Mouse (Mus musculus): ENCODE results near the gene Nagpa.
A peak's percentile ranks its signal among the peaks of the same experiment; 100 is the strongest.

The Nagpa gene

DNA sequence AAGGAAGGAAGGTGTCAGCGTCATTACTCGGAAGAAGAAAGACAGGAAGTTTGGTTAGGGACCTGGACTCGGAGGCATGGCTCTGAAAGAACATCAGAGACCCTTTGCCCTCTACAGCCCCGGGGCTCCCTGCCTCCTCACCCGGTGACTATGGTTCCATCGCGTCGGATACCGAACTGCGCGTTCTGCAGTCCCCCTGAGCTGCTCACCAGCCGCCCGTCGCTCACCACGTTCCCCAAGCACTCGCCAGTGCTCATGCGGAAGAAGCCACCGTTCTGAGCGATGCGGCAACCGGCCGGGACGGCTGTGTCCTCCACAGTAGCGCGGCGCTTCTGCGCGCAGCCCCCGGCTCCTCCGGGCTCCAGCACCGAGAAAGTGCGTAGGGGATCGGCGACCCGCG is 612 bp downstream of the Nagpa start:
- peak; percentile 39 for DNase-seq (ENCODE audit: extremely low read depth, insufficient read length, low spot score)

DNA sequence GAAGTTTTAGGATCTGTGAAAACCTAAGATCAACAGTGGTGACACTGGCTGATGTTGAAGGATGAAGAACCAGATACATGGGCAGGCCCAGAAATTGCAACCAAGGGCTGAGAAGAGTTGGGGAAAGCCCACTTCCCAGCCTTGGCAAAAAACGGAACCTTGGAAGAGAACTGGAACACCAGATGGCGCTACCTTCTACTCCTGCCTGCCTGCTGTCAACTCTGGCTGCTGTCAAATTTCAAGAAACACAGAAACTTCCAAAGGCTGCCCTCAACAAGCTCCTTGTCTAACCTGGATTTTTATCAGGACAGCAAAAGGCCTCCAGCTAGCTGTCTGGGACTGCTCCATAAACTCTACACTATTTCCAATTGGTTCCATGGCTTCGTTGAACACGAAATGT is 1.1 kb downstream of the Nagpa start:
- no peak for DNase-seq (ENCODE audit: extremely low read depth, insufficient read length, low spot score)

DNA sequence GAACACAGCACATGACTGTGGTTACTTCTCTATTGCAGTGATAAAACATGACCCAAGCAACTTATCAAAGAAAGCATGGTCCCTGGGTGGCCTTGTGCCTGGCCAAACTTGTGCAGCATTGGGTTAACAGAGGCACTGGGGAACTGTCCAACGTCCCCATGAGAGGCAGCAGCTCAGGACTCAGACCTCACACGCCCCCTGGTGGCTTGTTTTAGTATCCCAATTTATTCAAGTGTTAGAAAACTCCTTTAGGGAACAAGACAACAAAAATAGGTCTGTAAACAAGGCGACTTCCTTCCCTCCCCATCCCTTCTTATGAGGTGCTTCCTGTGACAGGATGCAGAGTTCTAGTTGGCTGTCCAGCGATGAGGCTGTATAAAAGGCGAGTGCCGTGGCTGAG is 8.7 kb downstream of the Nagpa start:
- peak; percentile 41 for DNase-seq (ENCODE audit: extremely low read depth, insufficient read length, low spot score)

DNA sequence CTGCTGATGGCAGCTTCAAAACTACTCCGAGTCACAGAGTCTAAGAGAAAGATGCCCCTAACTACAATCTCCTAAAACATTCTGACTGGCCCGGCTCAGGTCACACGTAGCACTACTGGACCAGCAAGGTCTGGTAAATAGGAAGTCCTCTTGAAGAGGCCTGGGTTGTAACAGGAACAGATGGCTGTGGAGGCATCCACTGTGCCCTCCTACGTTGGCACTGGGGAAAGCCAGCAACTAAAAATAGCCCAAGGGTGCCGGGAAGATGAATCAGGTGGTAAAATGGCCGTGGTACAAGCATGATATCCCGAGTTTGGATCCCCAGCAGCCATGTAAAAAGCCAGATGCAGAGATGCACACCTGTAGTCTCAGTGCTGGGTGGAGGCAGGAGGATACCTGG is 17.6 kb downstream of the Nagpa start:
- no peak for DNase-seq (ENCODE audit: extremely low read depth, insufficient read length, low spot score)

DNA sequence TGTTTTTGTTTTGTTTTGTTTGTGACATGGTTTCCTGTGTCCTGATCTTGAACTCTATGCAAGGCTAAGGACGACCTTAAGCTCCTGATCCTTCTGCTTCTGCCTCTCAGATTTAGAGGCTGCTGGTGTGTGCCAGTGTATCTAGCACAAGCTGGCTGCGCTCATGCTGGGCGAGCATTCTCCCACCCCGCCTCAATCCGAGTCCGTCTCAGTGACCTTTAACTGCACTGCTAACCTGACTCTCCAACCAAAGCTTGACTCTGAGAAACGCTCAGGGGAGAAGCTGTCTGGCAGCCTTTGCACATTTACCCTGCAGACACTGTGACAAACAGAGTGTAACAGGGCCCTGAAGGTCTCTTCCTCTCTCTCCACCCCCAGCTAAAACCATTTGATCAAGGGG is 18.1 kb downstream of the Nagpa start:
- no peak for DNase-seq (ENCODE audit: extremely low read depth, insufficient read length, low spot score)

DNA sequence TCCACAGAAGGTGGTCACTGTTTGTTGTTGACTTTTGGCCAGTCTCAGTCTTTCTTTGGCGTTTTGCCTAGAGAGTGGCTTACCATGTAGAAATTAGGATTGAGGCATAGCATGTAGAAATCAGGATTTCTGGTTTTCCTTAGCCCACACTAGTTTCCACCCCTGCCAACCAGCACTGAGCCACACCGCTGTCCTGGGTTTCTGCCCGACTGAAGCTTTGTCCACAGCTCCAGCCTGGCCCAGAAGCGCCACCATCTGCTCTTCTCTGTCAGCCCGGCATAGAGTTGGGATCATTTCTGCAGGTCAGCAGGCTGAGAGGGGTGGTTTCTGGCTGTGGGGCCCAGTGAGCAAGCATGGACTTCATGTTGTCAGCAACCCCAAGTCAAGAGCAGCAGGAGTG is 18.9 kb downstream of the Nagpa start:
- DNase-seq (ENCODE audit: extremely low read depth, insufficient read length, low spot score), result no peak

GRCm38 (mm10) chr16:5184101-5184500 is 19.7 kb downstream of the Nagpa start:
- DNase-seq (ENCODE audit: extremely low read depth, insufficient read length, low spot score), result no peak

- DNase-seq (ENCODE audit: extremely low read depth, insufficient read length, low spot score), result no peak
Measured at GRCm38 (mm10) chr16:5183310-5183975, 20.4 kb downstream of the Nagpa start.

GRCm38 (mm10) chr16:5172636-5173035 is 31.2 kb downstream of the Nagpa start:
- no peak for DNase-seq (ENCODE audit: extremely low read depth, insufficient read length, low spot score)

GRCm38 (mm10) chr16:5168829-5169228 is 35.0 kb downstream of the Nagpa start:
- no peak for DNase-seq (ENCODE audit: extremely low read depth, insufficient read length, low spot score)

GRCm38 (mm10) chr16:5168038-5168437 is 35.8 kb downstream of the Nagpa start:
- no peak for DNase-seq (ENCODE audit: extremely low read depth, insufficient read length, low spot score)

GRCm38 (mm10) chr16:5164327-5164726 is 39.5 kb downstream of the Nagpa start:
- DNase-seq (ENCODE audit: extremely low read depth, insufficient read length, low spot score), result no peak

DNA sequence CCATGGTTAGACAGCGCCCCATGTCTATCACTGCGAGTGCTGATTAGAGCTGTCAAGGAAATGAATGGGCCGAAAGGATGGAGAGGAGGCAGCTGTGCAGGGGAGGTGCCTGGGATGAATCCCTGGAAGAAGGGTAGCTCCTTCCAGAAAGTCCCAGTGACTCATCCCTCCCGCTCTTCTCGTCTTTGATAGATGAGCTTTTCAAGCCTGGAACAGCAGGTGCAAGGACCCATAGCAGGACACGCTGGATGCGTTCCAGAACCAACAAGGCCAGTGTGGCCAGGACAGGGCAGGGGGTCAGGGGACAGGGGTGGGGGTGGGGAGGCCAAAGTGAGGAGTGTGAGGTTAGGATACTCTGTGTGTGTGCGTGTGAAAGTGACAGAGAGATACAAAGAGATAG is 44.6 kb downstream of the Nagpa start:
- no peak for DNase-seq (ENCODE audit: extremely low read depth, insufficient read length, low spot score)

DNA sequence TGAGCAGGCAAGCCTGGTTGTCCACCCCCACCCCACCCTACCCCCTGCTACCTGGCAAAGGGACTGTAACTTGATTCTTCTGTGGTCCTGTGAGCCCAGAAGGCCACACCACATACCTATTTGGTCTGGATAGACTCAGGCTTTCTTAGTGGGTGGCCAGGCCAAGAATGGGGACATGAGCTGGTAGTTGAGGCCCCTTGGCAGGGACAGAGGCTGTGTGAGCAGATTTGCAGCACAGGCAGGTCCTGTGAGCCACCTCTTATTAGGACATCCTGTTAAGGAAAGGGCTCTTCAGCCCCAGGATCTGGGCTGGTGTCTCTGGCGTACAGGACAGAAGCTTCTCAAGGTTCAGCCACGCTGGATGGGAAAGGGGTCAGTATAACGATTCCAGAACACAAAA is 46.7 kb downstream of the Nagpa start:
- no peak for DNase-seq (ENCODE audit: extremely low read depth, insufficient read length, low spot score)

GRCm38 (mm10) chr16:5156495-5156894 is 47.3 kb downstream of the Nagpa start:
- no peak for DNase-seq (ENCODE audit: extremely low read depth, insufficient read length, low spot score)

- DNase-seq (ENCODE audit: extremely low read depth, insufficient read length, low spot score), result no peak
Measured at GRCm38 (mm10) chr16:5155014-5155413, 48.8 kb downstream of the Nagpa start.

GRCm38 (mm10) chr16:5153299-5154026 is 50.3 kb downstream of the Nagpa start:
- DNase-seq (ENCODE audit: extremely low read depth, insufficient read length, low spot score), result no peak

DNA sequence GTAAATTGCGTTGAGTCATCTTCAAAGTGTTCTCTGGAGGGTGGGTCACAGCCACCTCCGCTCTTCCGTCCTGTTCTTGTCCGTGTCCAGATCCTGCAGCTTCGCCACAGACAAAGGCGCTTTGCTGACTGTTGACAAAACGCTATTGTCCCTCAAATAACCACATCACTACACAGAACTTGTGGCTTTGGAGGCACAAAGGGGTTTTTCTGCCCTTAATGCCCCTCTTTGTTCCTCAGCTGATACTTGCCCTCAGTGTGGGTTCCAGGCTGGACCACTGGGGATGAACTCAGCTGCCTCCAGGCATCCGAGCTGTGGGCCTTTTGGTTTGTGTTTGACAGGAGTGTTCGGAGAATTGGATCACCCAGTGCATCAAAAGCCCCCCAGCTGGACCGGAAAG is 53.3 kb downstream of the Nagpa start:
- no peak for DNase-seq (ENCODE audit: extremely low read depth, insufficient read length, low spot score)

GRCm38 (mm10) chr16:5147037-5147385 is 56.8 kb downstream of the Nagpa start, which contains the start of gene Sec14l5:
Gene Sec14l5, plus strand, starts transcription at chr16:5147109.
- no peak for DNase-seq (ENCODE audit: extremely low read depth, insufficient read length, low spot score)

DNA sequence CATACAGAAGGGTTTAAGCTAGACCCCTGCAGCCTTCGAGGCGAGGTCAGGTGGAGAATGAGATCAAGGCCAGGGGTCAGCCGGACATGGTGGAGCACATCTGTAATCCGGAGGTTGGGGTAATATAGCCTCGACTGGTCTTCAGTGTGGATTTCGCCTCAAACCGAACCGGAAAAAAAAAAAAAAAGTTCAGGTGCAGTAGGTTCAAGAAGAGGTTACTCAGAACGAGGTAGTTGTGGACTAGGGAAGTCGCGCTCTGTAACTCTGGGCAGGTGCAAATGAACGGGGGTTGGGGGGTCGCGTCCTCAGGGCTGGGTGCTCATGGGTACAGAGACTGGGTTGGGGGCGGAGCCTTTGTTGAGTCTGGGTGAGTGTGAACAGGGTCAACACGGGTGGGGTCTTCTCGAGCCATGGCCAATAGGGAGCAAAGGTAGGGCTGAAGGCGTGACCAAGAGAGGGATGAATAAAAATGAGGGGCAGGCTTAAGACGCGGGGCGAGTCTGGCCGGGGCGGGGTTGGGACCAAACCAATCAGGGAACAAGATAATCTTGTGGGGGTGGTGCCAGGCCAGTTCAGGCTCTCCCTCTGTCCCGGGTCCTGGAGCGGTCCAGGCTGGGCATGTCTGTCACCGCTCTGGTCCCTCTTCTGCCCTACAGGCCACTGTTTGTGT is 57.3 kb downstream of the Nagpa start:
- DNase-seq (ENCODE audit: extremely low read depth, insufficient read length, low spot score), result peak; percentile 66

- DNase-seq (ENCODE audit: extremely low read depth, insufficient read length, low spot score), result peak; percentile 49
Measured at GRCm38 (mm10) chr16:5145570-5145969, 58.2 kb downstream of the Nagpa start.

All from 3134 (cell line).